9 mouse cellular contexts compared by ENCODE assay signal in genomic region chr11:63404719-63405118, GRCm38 (mm10).
DNase-seq lines count a peak whose midpoint lies in the region; ATAC-seq and TF ChIP-seq lines count a peak whose summit lies in the region.
"Had no signal": no experiment of that assay in that cellular context is flagged by ENCODE, and none has a peak within 500 bp of the region (broad histone marks: within the 10 kb centered on the region; RNA-seq: fewer than 3 reads in every experiment).

No protein-coding gene starts in this region.

- POLR2A ChIA-PET in Patski (lab: Charles Lee), result no interaction called here

- H3K27ac ChIP-seq in forebrain, embryonic 14.5 days (ENCODE audit: low read depth, low read length), result no peak overlapping the region
- no peak overlapping the region for H3K27ac ChIP-seq in hindbrain, embryonic 11.5 days (ENCODE audit: low read depth, low read length)
- H3K27ac ChIP-seq: liver, embryonic 15.5 days had no signal

- 13% methylated on average over 11 of the region's 11 CpGs for WGBS in forebrain, embryonic 14.5 days
- WGBS in hindbrain, embryonic 11.5 days, result 16% methylated on average over 11 of the region's 11 CpGs

- DNase-seq in Patski (ENCODE audit: low read depth, low spot score), result peak; percentile 10
- DNase-seq in c-Kit-positive CD71-negative TER-119-negative erythroid progenitor cells, embryonic 14.5 days (ENCODE audit: low read depth), result peak; percentile 24
- DNase-seq in forebrain, embryonic 14.5 days (ENCODE audit: low spot score), result peak; percentile 84
- DNase-seq in hindbrain, embryonic 11.5 days (ENCODE audit: low spot score), result peak; percentile 84
- peak; percentile 35 for DNase-seq in left cerebral cortex, adult 11 months (ENCODE audit: low spot score)
- DNase-seq in mesoderm, embryonic 11.5 days (ENCODE audit: low read depth, low spot score), result peak; percentile 77
- DNase-seq in skeletal muscle tissue, adult 2 months (ENCODE audit: low read depth, low spot score), result peak; percentile 13

- TF ChIP-seq CTCF in Patski (IDR thresholded peaks at IDR 0.05), result peak; percentile 93

- no peaks in the 10 kb centered on the region for H3K4me1 ChIP-seq in forebrain, embryonic 14.5 days (ENCODE audit: control insufficient read depth, insufficient read depth, low read length)
- no peaks in the 10 kb centered on the region for H3K4me1 ChIP-seq in hindbrain, embryonic 11.5 days (replicated peaks; ENCODE audit: control insufficient read depth, insufficient read depth, low read length)
- H3K4me1 ChIP-seq: liver, embryonic 15.5 days had no signal

- H3K36me3 ChIP-seq in forebrain, embryonic 14.5 days (ENCODE audit: control insufficient read depth, insufficient read depth, low read length), result no peaks in the 10 kb centered on the region
- no peaks in the 10 kb centered on the region for H3K36me3 ChIP-seq in hindbrain, embryonic 11.5 days (ENCODE audit: control insufficient read depth, insufficient read depth, low read length)
- H3K36me3 ChIP-seq: liver, embryonic 15.5 days had no signal

- CTCF ChIA-PET in Patski (lab: Charles Lee), result interaction anchor here (0.7 to 1.8 kb wide), 6 partner anchors 8 to 1564 kb away, joined by 3 to 5 read pairs (median 4); no protein-coding TSS in a partner anchor

- H3K4me2 ChIP-seq in forebrain, embryonic 14.5 days (ENCODE audit: low read length), result no peak overlapping the region
- H3K4me2 ChIP-seq in hindbrain, embryonic 11.5 days (replicated peaks; ENCODE audit: low read depth, low read length), result no peak overlapping the region
- H3K4me2 ChIP-seq: liver, embryonic 15.5 days had no signal

- H3K9me3 ChIP-seq in forebrain, embryonic 14.5 days (replicated peaks; ENCODE audit: control insufficient read depth, low read length), result no peaks in the 10 kb centered on the region
- no peaks in the 10 kb centered on the region for H3K9me3 ChIP-seq in hindbrain, embryonic 11.5 days (ENCODE audit: control insufficient read depth, low read length)
- H3K9me3 ChIP-seq: liver, embryonic 15.5 days had no signal

- H3K4me3 ChIP-seq in forebrain, embryonic 14.5 days (ENCODE audit: low read depth, low read length), result no peak overlapping the region
- no peak overlapping the region for H3K4me3 ChIP-seq in hindbrain, embryonic 11.5 days (ENCODE audit: low read depth, low read length)
- H3K4me3 ChIP-seq: liver, embryonic 15.5 days had no signal

- ATAC-seq in Patski, result no peak
- no peak for ATAC-seq in forebrain, embryonic 14.5 days
- ATAC-seq in hindbrain, embryonic 11.5 days (ENCODE audit: low FRiP score), result no peak
- ATAC-seq in erythroblast, adult 5-6 weeks (replicated peaks; ENCODE audit: low FRiP score, poor library complexity, severe bottlenecking), result no peak

- H3K9ac ChIP-seq in forebrain, embryonic 14.5 days (ENCODE audit: low read length), result no peak overlapping the region
- H3K9ac ChIP-seq in hindbrain, embryonic 11.5 days (ENCODE audit: low read depth, low read length), result no peak overlapping the region
- H3K9ac ChIP-seq: liver, embryonic 15.5 days had no signal

- in situ Hi-C loops in Patski (cut with MboI; ENCODE audit: low pct_unique_long_range_greater_than_20kb), result loop anchor here (5.0 to 10.0 kb wide), 2 partner anchors 1030 to 1563 kb away; partner anchors contain the start of genes F930015N05Rik and Hs3st3a1

- peaks cover 38% of the 10 kb centered on the region for H3K27me3 ChIP-seq in Patski
- peaks cover 13% of the 10 kb centered on the region for H3K27me3 ChIP-seq in forebrain, embryonic 14.5 days (replicated peaks; ENCODE audit: control insufficient read depth, insufficient read depth, low read length)
- no peaks in the 10 kb centered on the region for H3K27me3 ChIP-seq in hindbrain, embryonic 11.5 days (ENCODE audit: control insufficient read depth, insufficient read depth, low read length)
- H3K27me3 ChIP-seq: liver, embryonic 15.5 days had no signal

Comparison
In these comparisons a context has a peak if more than half of its experiments do, and no peak if none do; other contexts are left out.
1. DNase-seq: peak in every context shown above with its lines; median percentile 84 in forebrain, embryonic 14.5 days; 84 in hindbrain, embryonic 11.5 days; 77 in mesoderm, embryonic 11.5 days; 35 in left cerebral cortex, adult 11 months; 24 in c-Kit-positive CD71-negative TER-119-negative erythroid progenitor cells, embryonic 14.5 days; 13 in skeletal muscle tissue, adult 2 months; 10 in Patski.